Mouse (Mus musculus): Measurements from ENCODE around the gene Cul4a.
"Not testable (repeated sequence)": the region's sequence is repeated elsewhere in the genome, so short reads cannot be mapped to it uniquely, and the experiment has no call there.

Cul4a gene

DNA sequence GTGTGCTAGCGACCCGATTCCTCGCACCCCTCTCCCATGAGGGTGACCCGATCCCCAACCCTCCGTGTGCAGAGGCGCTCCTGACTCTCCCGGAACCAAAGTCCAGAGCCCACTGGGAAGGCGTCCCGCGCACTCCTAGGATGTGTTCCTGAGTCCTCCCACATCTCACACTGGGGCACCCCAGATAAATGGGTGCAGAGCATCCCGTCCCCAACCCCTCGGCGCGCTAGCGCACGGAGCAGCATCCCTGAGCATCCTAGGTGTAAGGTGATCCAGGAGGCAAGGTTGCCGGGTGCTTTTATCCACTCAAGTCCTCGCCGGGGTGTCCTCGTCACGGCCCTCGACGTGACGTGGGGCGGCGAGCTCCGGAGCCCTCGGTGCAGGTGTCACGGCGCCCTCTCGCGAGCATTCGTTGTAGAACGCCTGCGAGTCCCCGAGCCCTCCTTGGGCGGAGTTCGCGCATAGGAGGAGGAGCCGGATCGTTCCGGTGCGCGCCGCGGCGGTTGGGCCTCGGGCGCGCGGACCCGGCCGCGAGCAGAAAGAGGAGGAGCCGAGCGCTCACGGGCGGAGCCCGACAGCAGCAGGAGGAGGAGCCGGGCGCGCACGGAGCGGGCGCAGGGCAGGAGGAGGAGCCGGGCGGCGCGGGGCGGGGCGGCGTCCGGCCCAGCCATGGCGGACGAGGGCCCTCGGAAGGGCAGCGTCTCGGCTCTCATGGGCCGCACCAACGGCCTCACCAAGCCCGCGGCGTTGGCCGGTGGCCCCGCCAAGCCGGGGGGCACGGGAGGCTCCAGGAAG, at the start of gene Cul4a, which contains the start of gene Pcid2:
Gene Cul4a (plus strand): TSS at position 535 of the 795 bp plus-strand sequence.
Gene Pcid2 (minus strand): TSS at position 373 of the 795 bp plus-strand sequence.
- DNase-seq (ENCODE audit: low read depth, low spot score), result peak; percentile 98

DNA sequence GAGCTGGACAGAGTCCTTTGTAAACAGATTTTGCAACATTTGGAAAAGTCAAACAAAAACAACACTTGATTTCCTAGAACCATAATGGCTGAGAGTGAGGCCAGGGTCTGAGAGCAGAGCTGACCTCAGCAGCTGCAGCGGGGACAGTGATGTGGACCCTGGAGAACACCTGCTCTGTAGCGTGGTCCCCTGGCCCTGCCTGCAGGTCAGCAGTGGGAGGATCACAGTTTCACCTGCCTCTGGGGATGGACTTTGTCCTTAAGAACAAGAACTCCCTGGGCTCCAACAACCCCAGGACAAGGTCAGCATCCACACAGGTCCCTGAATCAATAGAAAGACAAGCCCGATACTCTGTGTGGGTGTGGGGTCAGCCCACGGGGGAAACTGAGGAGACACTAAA, 48.1 kb upstream of the Cul4a start:
- no peak for DNase-seq (ENCODE audit: low read depth, low spot score)

DNA sequence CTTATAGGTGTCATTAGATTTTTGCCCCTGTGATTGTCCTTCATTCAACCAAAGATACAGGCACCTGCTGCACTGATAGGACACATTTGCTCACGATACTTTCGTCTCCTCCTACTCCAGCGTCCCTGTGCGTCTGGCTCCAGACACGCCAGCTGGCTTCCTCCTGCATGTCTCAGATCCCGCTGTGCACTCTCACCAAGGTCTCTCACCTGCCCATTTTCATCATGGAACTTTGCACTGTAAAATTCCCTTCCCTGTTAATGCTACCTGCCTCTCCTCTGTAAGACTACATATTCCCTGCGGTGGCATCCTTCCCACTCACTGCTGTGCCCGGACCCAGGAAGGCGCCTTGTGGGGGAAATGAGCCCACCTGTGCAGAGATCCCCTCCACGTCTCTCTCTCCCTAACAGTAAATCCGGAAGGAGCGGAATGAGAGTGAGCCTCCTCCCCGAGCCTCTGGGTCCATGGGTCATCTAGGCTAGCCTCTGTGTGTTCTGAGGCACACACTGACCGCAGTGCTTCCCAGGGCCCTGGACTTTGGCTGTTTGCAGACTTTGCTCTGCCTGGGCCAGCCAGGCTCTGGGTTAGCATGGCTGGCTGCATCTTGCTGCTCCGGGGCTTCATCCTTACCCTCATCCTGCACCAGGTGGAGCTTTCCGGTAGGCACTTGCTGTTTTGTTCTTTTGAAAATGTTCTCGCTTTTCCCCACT, 44.8 kb upstream of the Cul4a start, which contains the start of gene Proz:
Gene Proz (plus strand): TSS at position 474 of the 710 bp plus-strand sequence.
- DNase-seq (ENCODE audit: low read depth, low spot score), result no peak

DNA sequence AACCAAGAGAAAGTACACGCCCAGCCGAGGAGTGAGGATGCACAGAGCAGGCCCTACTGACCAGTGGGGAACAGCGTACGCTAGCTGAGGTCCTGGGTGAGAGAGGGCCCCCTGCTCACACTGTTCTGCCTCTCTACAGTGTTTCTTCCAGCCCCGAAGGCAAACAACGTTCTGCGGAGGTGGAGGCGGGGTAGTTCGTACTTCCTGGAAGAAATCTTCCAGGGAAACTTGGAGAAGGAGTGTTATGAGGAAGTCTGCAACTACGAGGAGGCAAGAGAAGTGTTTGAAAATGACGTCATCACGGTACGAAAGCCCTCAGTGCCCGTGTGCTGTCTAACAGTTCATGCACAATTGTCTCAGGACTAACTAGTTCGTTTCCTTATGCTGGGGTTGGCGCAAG, 42.3 kb upstream of the Cul4a start:
- no peak for DNase-seq (ENCODE audit: low read depth, low spot score)

DNA sequence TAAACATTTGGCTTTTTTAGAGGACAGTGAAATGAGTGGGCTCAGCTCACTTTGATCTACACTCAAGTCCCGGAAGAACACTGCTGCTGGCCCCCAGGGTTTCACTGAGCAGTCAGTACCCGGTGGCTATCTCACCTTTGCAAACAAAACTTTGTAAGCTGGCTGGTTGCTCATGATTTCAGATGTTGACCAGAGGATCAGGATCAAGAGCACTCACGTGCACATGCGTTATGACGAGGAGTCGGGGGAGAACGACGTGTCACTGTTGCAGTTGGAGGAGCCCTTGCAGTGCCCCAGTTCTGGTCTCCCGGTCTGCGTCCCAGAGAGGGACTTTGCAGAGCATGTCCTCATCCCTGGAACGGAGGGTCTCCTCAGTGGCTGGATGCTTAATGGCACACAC, 32.2 kb upstream of the Cul4a start:
- no peak for DNase-seq (ENCODE audit: low read depth, low spot score)

DNA sequence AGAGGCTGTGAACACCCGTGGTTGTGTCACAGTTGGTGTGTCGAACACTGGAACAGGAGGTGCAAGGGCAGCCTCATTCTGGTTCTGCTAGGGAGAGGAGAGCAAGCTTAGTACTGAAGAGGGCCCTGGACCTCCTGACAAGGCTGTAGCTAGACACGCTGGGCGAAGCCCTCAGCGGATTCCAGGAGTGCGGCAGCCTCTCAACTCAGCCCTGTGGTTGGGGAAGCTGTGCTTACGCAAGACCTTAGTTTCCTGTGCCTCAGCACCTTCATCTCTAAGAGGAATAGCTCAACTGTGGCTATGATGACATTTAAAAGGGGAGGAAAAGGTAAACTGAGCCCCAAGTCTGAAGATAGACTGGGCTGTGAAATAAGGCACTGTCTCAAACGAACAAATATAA, 30.4 kb upstream of the Cul4a start:
- DNase-seq (ENCODE audit: low read depth, low spot score), result no peak

DNA sequence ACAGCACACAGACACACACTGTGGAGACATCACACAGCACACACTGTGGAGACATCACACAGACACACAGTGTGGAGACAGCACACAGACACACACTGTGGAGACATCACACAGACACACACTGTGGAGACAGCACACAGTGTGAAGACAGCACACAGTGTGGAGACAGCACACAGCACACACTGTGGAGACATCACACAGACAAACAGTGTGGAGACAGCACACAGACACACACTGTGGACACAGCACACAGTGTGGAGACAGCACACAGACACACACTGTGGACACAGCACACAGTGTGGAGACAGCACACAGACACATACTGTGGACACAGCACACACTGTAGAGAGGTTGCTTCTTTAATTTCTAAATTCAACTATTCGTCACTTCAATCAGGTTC, 29.8 kb upstream of the Cul4a start:
- DNase-seq (ENCODE audit: low read depth, low spot score), result not testable (repeated sequence)

DNA sequence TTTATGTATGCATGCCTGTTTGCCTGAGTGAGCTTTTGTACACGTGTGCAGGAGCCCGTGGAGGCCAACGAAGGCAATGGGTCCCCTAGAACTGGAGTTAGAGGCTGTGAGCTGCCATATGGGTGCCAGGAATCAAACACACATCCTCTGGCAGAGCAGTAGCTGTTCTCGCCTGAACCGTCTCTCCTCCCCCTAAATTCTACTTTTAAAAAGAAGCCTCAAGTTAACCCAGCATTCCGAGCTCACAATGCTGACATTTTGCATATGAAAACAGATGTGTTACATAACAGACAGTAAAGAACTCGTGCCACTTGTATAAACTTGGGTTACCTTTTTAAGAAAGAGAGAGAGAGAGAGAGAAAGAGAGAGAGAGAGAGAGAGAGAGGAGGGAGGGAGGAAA, 27.9 kb upstream of the Cul4a start:
- no peak for DNase-seq (ENCODE audit: low read depth, low spot score)

DNA sequence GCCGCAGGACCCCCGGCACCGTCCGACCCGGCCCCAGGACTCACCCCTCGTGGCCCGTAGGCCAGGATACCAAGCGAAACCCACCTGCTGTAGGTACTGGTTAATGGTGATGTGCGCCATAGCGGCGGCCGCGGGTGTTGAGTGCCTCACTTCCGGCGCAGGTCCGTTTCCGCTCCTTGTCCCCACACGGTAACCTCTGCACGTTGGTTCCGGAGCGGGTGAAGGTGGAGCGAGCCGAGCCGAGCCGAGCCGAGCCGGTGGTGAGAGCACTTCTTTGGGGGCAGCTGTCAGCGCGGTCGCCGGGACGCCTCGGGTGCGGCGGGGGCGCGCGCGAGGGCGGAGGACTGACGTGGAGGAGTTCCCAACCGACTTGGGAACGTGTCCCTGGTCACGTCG, 732 bp upstream of the Cul4a start:
- DNase-seq (ENCODE audit: low read depth, low spot score), result peak; percentile 93

DNA sequence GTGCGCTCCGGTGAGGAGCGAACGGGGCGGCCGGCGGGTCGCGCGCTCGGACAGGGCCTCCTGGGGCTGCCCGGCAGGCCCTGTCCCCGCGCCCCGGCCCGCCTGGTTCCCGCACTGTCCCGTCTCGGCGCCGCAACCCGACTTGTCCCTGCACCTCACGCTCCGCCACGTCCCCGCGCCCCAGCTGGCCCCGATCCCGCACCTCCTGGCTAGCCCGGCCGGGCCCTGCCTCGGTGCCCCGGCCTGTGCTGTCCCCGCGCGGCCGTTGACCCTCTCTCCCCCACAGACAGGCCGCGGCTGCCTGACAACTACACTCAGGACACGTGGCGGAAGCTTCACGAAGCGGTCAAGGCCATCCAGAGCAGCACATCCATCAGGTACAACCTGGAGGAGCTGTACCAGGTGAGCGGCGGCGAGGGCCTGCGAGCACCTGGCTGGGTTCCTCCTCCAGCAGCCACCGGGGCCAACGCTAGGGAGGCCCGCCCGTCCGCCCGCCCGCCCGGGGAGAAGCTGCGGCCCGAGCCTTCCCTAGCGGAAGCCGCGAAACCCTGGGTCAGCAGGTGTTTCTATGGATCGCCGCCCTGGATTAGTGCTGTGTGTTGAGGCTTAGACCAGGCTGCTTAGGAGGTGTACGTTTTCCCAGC, 609 bp downstream of the Cul4a start:
- peak; percentile 42 for DNase-seq (ENCODE audit: low read depth, low spot score)

DNA sequence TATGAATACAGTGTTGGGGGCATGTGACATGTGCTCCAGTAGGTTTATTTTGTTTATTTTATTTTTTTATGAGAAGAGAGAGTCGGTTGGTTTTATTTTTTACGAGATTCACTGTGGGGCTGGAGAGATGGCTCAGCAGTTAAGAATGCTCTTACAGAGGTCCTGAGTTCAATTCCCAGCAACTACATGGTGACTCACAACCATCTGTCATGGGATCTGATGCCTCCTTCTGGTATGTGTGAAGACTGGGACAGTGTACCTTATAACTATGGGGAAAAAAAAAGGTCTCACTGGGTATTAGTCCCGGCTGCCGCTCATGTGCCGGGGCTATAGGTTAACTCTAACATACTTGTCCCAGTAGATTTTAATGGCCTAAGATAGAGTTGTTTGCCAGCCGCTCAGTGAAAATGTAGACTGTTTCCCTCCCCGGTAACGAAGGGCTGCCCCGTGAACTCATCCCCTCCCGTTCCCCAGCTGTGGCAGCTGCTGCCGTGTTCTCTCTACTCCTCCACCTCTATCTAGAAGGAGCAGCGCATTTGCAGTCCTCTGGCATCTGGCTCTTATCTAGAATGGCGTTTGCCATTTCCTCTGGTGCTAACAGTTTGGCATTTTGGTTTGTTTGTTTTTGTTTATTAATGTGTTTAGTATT, 2.7 kb downstream of the Cul4a start:
- DNase-seq (ENCODE audit: low read depth, low spot score), result no peak

DNA sequence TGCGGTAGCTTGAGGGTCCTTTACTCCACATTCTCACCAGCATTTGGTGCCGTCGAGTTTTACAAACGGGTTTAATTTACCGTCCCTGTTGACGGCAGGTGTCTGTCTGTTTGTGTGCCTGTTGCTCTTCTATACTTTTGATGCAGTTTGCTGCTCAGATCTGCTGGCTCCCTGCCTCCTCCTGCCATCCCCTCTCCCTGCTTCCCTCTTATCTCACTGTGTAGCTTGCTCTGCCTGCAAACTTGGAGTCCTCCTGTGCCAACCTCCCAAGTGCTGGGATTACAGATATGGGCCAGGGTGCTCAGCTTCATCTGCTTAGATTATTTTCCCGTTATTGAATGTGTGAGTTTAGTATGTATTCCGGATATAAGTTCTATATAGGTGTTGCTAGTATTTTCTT, 3.5 kb downstream of the Cul4a start:
- no peak for DNase-seq (ENCODE audit: low read depth, low spot score)

DNA sequence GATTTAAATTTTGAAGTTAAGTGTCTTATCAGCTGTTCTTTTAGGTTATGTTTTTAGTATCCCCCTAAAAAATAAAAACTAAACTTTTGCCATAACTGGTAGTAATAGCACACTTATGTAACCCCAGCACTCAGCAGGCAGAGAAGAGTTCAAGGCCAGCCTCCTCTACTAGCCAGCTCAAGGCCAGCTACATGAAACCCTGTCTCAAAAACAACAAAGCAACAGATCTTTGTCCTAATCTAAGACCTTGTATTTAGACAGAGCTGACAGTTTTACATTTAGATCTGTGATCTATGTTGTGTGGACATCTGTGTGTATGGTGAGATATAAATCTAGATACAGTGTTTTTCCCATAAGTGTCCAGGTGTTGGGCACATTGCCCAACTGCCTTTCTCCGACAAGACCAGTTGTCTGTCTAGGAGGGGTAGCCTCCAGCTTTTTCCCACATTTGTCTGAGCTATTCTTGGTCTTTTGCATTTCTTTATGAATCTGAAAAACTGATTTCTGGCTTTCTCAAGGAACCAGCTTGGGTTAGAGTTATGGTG, 4.1 kb downstream of the Cul4a start:
- DNase-seq (ENCODE audit: low read depth, low spot score), result no peak

DNA sequence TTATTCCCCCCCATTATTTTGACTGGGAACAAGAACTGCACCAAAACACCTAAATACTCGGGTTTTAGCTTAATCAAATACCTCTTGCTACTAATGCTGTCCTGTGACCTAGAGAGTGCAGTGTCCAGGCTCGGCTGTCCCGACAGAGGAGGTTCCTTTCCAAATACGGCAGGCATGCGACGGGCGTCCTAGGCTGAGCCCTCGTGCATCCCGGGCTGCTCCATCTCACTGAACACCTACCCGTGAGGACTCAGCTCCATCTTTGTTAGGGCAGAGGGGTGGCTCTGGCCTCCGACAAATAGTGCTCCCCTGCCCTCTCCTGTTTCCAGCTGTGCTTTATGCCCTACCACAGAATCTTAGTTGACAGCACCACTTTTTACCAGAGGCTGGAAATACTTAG, 6.5 kb downstream of the Cul4a start:
- no peak for DNase-seq (ENCODE audit: low read depth, low spot score)

DNA sequence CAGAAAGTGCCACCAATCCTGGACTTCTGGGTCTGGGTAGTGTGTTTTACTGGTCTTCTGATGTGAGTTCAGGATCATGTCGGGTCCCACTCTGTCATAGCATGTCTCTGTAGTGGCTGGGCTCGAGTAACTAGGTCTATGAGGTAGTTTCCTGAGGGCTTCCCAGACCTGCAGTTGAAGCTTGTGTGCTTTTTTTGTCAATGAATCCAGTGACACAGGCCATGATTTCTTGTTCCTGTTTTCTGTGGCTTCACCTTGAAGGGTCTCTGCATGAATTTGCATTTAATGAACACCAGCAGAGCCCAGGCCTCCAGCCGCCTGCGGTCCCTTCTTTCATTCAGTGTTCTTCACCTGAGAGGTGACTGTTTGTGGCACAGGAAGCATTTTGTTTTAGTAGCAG, 7.8 kb downstream of the Cul4a start:
- no peak for DNase-seq (ENCODE audit: low read depth, low spot score)

DNA sequence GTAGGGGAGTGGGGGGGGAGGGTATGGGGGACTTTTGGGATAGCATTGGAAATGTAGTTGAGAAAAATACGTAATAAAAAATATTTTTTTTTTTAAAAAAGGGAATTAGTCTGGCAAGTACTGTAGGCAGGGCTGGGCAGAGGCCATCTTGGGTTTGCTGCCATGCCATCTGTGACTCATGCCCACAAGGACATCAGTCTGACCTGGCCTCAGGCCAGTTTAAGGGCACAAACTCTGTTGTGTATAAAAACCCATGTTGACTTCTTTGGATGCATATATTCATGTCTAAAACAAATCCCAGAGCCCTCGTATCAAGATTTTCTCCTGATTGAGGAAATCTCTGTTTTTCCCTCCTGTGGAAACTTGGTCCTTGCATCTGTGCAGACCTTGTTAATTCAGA, 11.7 kb downstream of the Cul4a start:
- DNase-seq (ENCODE audit: low read depth, low spot score), result no peak

DNA sequence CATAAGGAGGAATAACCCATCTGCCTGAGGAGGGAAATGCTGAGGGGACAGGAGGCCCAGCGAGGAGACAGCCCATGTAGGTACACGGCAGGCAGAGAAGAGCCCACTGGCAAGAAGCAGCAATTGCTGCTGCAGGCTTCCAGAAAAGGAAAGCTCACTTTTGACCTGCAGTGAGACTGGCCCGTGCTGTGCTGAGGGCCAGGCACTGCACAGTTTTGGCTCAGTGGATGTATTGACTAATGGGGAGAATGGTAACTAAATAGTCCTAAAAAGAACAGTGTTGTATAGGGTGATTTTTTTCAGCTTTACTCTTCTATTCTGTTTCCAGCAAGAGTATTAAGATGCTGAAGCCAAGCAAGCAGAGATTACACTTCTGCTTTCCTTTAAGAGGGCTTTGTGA, 13.1 kb downstream of the Cul4a start:
- no peak for DNase-seq (ENCODE audit: low read depth, low spot score)

DNA sequence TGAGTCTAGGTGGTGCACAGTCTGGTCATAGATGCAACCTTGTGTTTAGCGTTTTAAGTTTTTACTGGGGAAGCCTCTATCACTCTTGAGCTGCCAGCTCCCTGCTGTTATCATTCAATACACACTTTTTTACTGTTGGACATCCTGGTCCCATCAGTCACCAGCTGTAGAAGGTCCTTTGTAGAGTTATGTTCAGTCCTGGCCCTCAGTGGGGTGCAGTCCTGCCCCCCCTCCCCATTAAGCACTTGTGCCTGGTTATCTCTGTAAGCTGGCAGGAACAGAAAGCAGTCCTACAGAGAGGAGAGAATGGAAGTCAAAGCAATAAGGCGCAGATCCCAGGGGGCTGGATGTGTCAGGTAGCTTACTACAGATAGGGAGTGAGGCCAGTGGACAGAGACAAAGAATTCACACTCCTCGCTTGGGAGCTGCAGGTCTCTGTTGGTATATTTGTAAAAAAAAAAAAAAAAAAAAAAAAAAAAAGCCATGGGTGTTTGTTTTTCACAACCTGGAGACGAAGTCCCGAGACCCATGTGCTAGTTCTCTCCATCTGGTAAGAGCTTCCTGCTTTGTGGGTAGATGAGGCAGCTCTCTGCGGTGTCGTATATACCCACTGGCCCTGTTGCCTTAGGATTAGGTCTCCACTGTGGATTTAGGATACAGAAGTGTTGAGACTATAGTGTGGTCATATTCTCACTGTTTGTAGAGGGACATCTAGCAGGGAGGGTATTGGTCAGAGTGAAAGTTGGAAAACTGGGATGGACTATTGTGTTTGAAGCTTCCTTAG, 15.7 kb downstream of the Cul4a start:
- no peak for DNase-seq (ENCODE audit: low read depth, low spot score)

DNA sequence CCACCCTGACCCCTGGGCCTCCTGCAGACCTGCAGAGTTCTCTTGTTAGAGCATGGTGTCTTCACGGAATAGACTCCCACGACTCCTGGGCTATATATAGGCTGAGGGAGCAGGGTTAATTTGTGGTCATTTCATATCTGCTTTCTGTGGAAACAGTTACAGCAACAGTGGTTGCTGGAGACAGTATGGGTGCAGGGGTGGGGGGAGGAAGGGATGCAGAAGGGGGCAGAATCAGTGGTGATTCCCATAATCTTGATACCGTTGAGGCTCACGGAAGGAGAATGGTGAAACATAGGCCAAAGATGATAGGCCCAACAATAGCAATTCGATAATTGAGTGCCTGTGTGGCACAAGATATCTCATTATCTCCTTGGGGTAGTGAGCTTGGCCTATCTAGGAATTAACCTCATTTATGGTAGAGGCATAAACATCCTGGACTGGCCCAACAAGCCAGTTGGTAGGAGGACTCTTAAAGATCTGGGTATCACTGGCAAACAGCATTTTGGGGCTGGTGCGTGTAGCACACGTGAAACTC, 17.5 kb downstream of the Cul4a start:
- DNase-seq (ENCODE audit: low read depth, low spot score), result no peak

DNA sequence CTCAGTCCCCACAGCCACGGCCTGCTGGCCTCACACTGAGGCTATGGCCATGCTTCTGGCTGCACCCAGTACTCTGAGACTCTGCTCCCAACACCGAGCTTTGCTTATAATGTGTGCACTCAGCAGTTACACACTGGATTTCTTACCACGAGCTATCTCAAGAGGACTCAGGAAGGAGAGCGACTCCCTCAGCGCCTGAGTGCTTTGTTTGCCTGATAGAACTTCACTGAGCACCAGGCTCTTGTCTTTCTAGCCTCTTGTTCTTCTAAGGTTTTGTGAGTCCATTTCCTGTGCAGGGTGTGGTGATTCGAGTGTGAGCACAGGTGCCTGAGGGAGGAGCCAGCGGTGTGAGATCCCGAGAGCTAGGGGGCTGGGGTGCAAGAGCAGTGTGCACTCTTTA, 19.5 kb downstream of the Cul4a start:
- DNase-seq (ENCODE audit: low read depth, low spot score), result no peak

DNA sequence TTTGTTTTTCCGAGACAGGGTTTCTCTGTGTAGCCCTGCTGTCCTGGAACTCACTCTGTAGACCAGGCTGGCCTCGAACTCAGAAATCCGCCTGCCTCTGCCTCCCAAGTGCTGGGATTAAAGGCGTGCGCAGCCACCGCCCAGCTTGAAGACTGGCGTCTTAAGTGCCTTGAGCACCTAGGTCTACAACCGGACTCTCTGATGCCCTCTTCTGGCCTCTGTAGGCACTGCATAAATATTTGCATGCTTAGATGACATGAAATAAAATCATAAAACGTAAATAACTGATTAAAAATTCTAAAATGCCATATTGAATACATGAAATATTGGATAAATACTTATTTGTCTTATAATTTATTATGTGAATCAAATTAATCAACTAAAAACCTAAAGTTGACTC, 26.8 kb downstream of the Cul4a start:
- peak; percentile 88 for DNase-seq (ENCODE audit: low read depth, low spot score)

All from ES-CJ7 (cell line).